Mouse (Mus musculus) embryonic facial prominence, embryonic 10.5 days (tissue): ENCODE measurements at regions not wholly inside any gene's neighbourhood (a gene's known extent, or its start where the extent isn't known, plus 50 kb on each side); places are given as distances from the start of the nearest gene placed in this dataset.
A peak's percentile ranks its signal among the peaks of the same experiment; 100 is the strongest.

Experiments
- DNase-seq: peaks from one replicate; pipeline ENCODE4 v3.0.0-alpha.2; 2017; ENCODE audit warnings: low spot score
- H3K27ac ChIP-seq: fragments of 300-500 bp; sonication (generic); replicated peaks from 2 replicates; pipeline ENCODE4 v1.5.1; 2016; ENCODE audit warnings: mild to moderate bottlenecking
- H3K27me3 ChIP-seq: fragments of 300-500 bp; sonication (generic); replicated peaks from 2 replicates; pipeline ENCODE4 v1.6.1; 2016; ENCODE audit warnings: low read depth, mild to moderate bottlenecking; ENCODE audit not compliant: poor library complexity, severe bottlenecking
- H3K36me3 ChIP-seq: fragments of 300-500 bp; sonication (generic); replicated peaks from 2 replicates; pipeline ENCODE4 v1.6.1; 2016; ENCODE audit warnings: mild to moderate bottlenecking, moderate library complexity
- H3K4me1 ChIP-seq: fragments of 300-500 bp; sonication (generic); 2 replicates; pipeline ENCODE4 v1.6.1; 2016
- H3K4me3 ChIP-seq: fragments of 300-500 bp; sonication (generic); 2 replicates; pipeline ENCODE4 v1.5.1; 2016; ENCODE audit warnings: mild to moderate bottlenecking, moderate library complexity
- H3K9me3 ChIP-seq: fragments of 300-500 bp; sonication (generic); 2 replicates; pipeline ENCODE4 v1.6.1; 2016; ENCODE audit warnings: mild to moderate bottlenecking
- WGBS: fragments of 180-500 bp; shearing (Covaris S2); methylation state at CpG from one replicate; pipeline ENCODE4 v1.1.7; 2016; 5-methylcytosine and 5-hydroxymethylcytosine counted together

DNA sequence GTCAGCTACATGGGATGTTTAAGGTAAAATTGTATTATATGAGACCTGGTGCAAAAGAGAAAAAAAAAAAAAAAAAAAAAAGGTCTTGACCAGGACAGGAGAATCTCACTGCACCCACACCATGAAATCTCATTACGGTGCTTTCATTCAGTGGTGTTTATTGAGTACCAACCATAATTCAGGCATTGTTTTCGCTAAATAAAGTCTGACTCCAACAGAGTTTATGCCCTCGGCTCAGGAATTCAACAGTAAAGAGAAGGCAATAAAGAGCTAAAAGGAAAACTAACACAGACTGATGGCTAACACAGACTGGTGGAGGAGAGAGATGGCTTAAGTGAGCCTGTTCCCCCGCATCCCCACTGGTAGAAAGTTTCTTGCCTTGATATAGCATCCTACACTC, 112.0 kb downstream of the Adamts15 start:
- Histone ChIP-seq H3K9me3 (no peaks in the 10 kb centered on the region), H3K4me3 (no peak overlapping the region), H3K4me1 (peaks cover 30% of the 10 kb centered on the region), H3K27ac (0 out of 2 replicates have a peak overlapping the region, but pooled peaks have one; percentile 5), H3K36me3 (no peaks in the 10 kb centered on the region), H3K27me3 (no peaks in the 10 kb centered on the region)
- DNase-seq: no peak
- 55% methylated on average over 4 of the region's 4 CpGs for WGBS

GRCm38 (mm10) chr9:30808863-30809491, 113.3 kb downstream of the Adamts15 start:
- Histone ChIP-seq H3K4me1 (peaks cover 30% of the 10 kb centered on the region), H3K27me3 (no peaks in the 10 kb centered on the region), H3K4me3 (no peak overlapping the region), H3K27ac (no peak overlapping the region), H3K36me3 (no peaks in the 10 kb centered on the region), H3K9me3 (no peaks in the 10 kb centered on the region)
- WGBS: 78% methylated on average over 11 of the region's 11 CpGs
- no peak for DNase-seq

GRCm38 (mm10) chr9:30803755-30804532, 118.3 kb downstream of the Adamts15 start:
- peaks cover 6% of the 10 kb centered on the region for H3K4me1 ChIP-seq
- H3K9me3 ChIP-seq: no peaks in the 10 kb centered on the region
- H3K4me3 ChIP-seq: no peak overlapping the region
- H3K27ac ChIP-seq: no peak overlapping the region
- H3K27me3 ChIP-seq: no peaks in the 10 kb centered on the region
- no peaks in the 10 kb centered on the region for H3K36me3 ChIP-seq
- 88% methylated on average over 10 of the region's 10 CpGs for WGBS
- no peak for DNase-seq

DNA sequence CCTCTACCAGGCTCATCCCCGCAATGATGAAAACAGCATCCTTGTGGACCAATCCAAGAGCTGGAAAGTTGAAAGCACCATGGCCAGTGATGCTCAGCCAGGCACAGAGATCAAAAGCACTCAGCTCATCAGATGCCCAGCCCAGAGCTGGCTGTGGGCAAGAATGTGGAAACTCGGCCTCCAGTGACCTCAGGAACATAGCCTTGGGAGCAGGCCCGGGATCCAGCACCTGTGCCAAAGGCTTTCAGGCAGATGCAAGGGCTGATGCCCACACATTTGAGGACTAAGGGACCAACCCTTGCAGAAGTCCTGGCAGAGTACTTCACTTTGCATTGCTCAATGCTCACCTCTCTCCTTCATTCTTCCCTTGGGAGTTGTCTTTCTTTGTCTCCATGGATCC, 119.4 kb downstream of the Adamts15 start:
- Histone ChIP-seq H3K36me3 (no peaks in the 10 kb centered on the region), H3K4me1 (no peaks in the 10 kb centered on the region), H3K27ac (0 out of 2 replicates have a peak overlapping the region, but pooled peaks have one; percentile 19), H3K9me3 (no peaks in the 10 kb centered on the region), H3K27me3 (no peaks in the 10 kb centered on the region), H3K4me3 (no peak overlapping the region)
- DNase-seq: no peak
- 73% methylated on average over 3 of the region's 3 CpGs for WGBS

GRCm38 (mm10) chr9:30794701-30795407, 127.4 kb downstream of the Adamts15 start:
- Histone ChIP-seq H3K27ac (no peak overlapping the region), H3K4me1 (peaks cover 19% of the 10 kb centered on the region), H3K4me3 (no peak overlapping the region), H3K36me3 (no peaks in the 10 kb centered on the region), H3K9me3 (no peaks in the 10 kb centered on the region), H3K27me3 (no peaks in the 10 kb centered on the region)
- no peak for DNase-seq
- 74% methylated on average over 3 of the region's 3 CpGs for whole genome bisulfite sequencing

DNA sequence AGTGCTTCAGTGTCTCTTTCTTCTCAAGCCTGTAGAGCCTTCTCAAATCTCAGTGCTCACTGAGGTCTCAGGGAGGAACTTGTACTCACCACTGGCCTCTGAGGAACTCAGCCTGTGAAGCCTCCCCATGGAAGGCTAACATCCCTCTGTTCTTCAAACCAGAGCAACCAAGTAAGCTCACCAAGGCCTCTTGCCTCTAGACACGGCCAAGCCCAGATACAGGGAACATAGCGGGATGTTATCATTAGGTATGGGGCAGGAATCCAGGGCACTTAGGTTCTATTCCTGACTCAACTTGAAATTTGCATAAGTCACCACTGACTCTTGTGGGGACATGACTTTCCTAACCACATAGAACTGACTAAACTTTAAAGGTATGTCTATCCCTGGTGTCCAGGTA, 141.0 kb downstream of the Adamts15 start:
- Histone ChIP-seq H3K36me3 (no peaks in the 10 kb centered on the region), H3K4me1 (0 out of 2 replicates have a peak, but pooled peaks cover 12% of the 10 kb centered on the region), H3K27ac (no peak overlapping the region), H3K4me3 (no peak overlapping the region), H3K9me3 (no peaks in the 10 kb centered on the region), H3K27me3 (no peaks in the 10 kb centered on the region)
- 94% methylated on average over 2 of the region's 2 CpGs for WGBS
- DNase-seq: no peak

GRCm38 (mm10) chr9:30777816-30778215, 144.4 kb downstream of the Adamts15 start:
- no peak for DNase-seq
- no peaks in the 10 kb centered on the region for H3K27me3 ChIP-seq
- peaks cover 24% of the 10 kb centered on the region for H3K4me1 ChIP-seq
- H3K36me3 ChIP-seq: no peaks in the 10 kb centered on the region
- H3K4me3 ChIP-seq: no peak overlapping the region
- 0 out of 2 replicates have a peak, but pooled peaks cover 7% of the 10 kb centered on the region for H3K9me3 ChIP-seq
- no peak overlapping the region for H3K27ac ChIP-seq
- WGBS: 74% methylated on average over 2 of the region's 2 CpGs

DNA sequence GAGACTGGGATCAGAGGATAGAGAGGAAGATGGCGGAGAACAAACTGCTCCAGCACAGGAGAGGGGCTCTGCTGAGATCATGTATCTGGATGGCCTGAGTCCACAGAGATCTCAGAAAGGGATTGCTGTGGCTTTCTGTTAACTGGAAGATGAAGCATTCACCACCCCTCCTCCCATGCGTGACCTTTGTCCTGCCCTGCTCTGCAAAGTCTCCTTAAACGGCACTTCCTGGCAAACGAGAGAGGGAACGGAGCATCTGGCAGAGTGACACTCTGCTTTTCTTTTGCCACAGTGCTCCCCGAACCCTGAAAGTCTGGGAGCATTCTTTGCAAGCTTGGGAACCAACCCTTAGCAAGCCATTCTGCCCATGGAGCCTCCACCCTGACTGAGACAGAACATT, 147.1 kb downstream of the Adamts15 start:
- DNase-seq: peak; percentile 54
- no peaks in the 10 kb centered on the region for H3K36me3 ChIP-seq
- H3K9me3 ChIP-seq: 0 out of 2 replicates have a peak, but pooled peaks cover 7% of the 10 kb centered on the region
- no peak overlapping the region for H3K4me3 ChIP-seq
- 24% methylated on average over 6 of the region's 6 CpGs for WGBS
- H3K27ac ChIP-seq: peak overlapping the region; percentile 80
- no peaks in the 10 kb centered on the region for H3K27me3 ChIP-seq
- peaks cover 25% of the 10 kb centered on the region for H3K4me1 ChIP-seq

GRCm38 (mm10) chr9:30772456-30772855, 149.8 kb downstream of the Adamts15 start:
- DNase-seq: no peak
- no peak overlapping the region for H3K4me3 ChIP-seq
- no peak overlapping the region for H3K27ac ChIP-seq
- H3K27me3 ChIP-seq: no peaks in the 10 kb centered on the region
- H3K36me3 ChIP-seq: no peaks in the 10 kb centered on the region
- 79% methylated on average over 3 of the region's 3 CpGs for WGBS
- 0 out of 2 replicates have a peak, but pooled peaks cover 7% of the 10 kb centered on the region for H3K9me3 ChIP-seq
- H3K4me1 ChIP-seq: peaks cover 23% of the 10 kb centered on the region

DNA sequence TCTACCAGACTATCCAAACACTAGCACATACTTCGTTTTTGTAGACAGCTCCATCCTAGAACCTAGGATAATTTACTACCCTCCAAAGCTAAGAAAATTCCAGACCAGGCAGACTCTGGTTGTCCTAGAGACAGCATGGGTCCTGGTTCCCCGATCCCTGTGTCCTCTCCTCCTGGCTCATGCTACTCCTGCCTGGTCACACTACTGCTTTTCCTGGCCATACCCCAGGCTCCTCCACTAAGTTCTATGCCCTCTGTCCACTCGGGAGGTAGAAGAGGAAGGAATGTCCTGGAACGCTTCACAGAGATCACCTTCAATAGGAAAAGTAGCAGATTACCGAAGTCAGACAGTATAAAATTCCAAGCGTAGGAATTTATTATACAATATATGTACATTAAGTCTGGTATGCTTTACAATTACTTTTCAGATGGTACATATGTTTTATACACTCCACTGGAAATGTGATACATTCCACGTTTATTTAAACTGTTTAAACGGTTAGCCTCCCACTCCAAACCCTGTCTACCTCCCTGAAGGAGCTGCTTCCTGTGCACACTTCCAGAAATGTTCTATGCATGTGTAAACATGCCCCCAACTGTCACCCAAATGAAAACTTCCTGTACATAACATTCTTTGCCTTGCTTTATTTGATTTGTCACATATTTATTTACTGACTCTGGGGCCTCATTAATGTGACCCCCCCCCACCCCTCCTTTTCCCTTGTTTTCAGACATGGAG, 151.6 kb downstream of the Adamts15 start:
- DNase-seq: no peak
- 0 out of 2 replicates have a peak, but pooled peaks cover 7% of the 10 kb centered on the region for H3K9me3 ChIP-seq

GRCm38 (mm10) chr9:30769435-30769729, 152.9 kb downstream of the Adamts15 start:
- Histone ChIP-seq H3K36me3 (no peaks in the 10 kb centered on the region), H3K4me1 (peaks cover 16% of the 10 kb centered on the region), H3K27ac (no peak overlapping the region), H3K4me3 (no peak overlapping the region), H3K9me3 (0 out of 2 replicates have a peak, but pooled peaks cover 7% of the 10 kb centered on the region), H3K27me3 (no peaks in the 10 kb centered on the region)
- no peak for DNase-seq
- 88% methylated on average over 4 of the region's 4 CpGs for WGBS

More for the DNA sequence above, 151.6 kb downstream of the Adamts15 start:
- Histone ChIP-seq H3K27me3 (no peaks in the 10 kb centered on the region), H3K36me3 (no peaks in the 10 kb centered on the region), H3K27ac (no peak overlapping the region), H3K4me3 (no peak overlapping the region), H3K4me1 (peaks cover 20% of the 10 kb centered on the region)
- 81% methylated on average over 8 of the region's 8 CpGs for WGBS
